Mouse (Mus musculus): ENCODE measurements at regions not wholly inside any gene's neighbourhood (a gene's known extent, or its start where the extent isn't known, plus 50 kb on each side); places are given as distances from the start of the nearest gene placed in this dataset.

GRCm38 (mm10) chr7:67895166-67895565 is 57.5 kb upstream of the Igf1r start:
- no peak for DNase-seq (ENCODE audit: low read depth, low spot score)

- DNase-seq (ENCODE audit: low read depth, low spot score): no peak
Measured at GRCm38 (mm10) chr7:67892917-67893316, 59.7 kb upstream of the Igf1r start.

GRCm38 (mm10) chr7:67883040-67883439 is 69.6 kb upstream of the Igf1r start:
- no peak for DNase-seq (ENCODE audit: low read depth, low spot score)

- DNase-seq (ENCODE audit: low read depth, low spot score): no peak
Measured at GRCm38 (mm10) chr7:67882606-67883005, 70.0 kb upstream of the Igf1r start.

GRCm38 (mm10) chr7:67878226-67878625 is 74.4 kb upstream of the Igf1r start:
- DNase-seq (ENCODE audit: low read depth, low spot score): peak; percentile 58

GRCm38 (mm10) chr7:67877587-67877986 is 75.0 kb upstream of the Igf1r start:
- no peak for DNase-seq (ENCODE audit: low read depth, low spot score)

GRCm38 (mm10) chr7:67854080-67855022 is 94.8 kb upstream of the Synm start:
- DNase-seq (ENCODE audit: low read depth, low spot score): no peak

GRCm38 (mm10) chr7:67852859-67853258 is 93.3 kb upstream of the Synm start:
- no peak for DNase-seq (ENCODE audit: low read depth, low spot score)

GRCm38 (mm10) chr7:67849509-67849862 is 89.9 kb upstream of the Synm start:
- peak; percentile 38 for DNase-seq (ENCODE audit: low read depth, low spot score)

GRCm38 (mm10) chr7:67848589-67849508 is 89.3 kb upstream of the Synm start:
- peak; percentile 83 for DNase-seq (ENCODE audit: low read depth, low spot score)

GRCm38 (mm10) chr7:67846796-67847195 is 87.3 kb upstream of the Synm start:
- DNase-seq (ENCODE audit: low read depth, low spot score): peak; percentile 18

- DNase-seq (ENCODE audit: low read depth, low spot score): no peak
Measured at GRCm38 (mm10) chr7:67836984-67837383, 77.4 kb upstream of the Synm start.

- DNase-seq (ENCODE audit: low read depth, low spot score): no peak
Measured at GRCm38 (mm10) chr7:67836117-67836949, 76.8 kb upstream of the Synm start.

- no peak for DNase-seq (ENCODE audit: low read depth, low spot score)
Measured at GRCm38 (mm10) chr7:67831738-67832137, 72.2 kb upstream of the Synm start.

- DNase-seq (ENCODE audit: low read depth, low spot score): no peak
Measured at GRCm38 (mm10) chr7:67827386-67827785, 67.8 kb upstream of the Synm start.

GRCm38 (mm10) chr7:67826936-67827335 is 67.4 kb upstream of the Synm start:
- no peak for DNase-seq (ENCODE audit: low read depth, low spot score)

- no peak for DNase-seq (ENCODE audit: low read depth, low spot score)
Measured at GRCm38 (mm10) chr7:67826368-67826767, 66.8 kb upstream of the Synm start.

- no peak for DNase-seq (ENCODE audit: low read depth, low spot score)
Measured at GRCm38 (mm10) chr7:67825636-67826280, 66.2 kb upstream of the Synm start.

- DNase-seq (ENCODE audit: low read depth, low spot score): no peak
Measured at GRCm38 (mm10) chr7:67823943-67824645, 64.6 kb upstream of the Synm start.

- no peak for DNase-seq (ENCODE audit: low read depth, low spot score)
Measured at GRCm38 (mm10) chr7:67819551-67819950, 60.0 kb upstream of the Synm start.

Measured in ZHBTc4 (cell line).